Mouse (Mus musculus) heart, adult 2 months (tissue): Measurements from ENCODE around the gene Jmjd6.

Experiments used
- CTCF ChIP-seq: fragments of 200-600 bp; IDR thresholded peaks from 2 replicates; pipeline ENCODE4 v1.8.1; 2022; ENCODE audit warnings: antibody characterized with exemption, mild to moderate bottlenecking, moderate library complexity
- EP300 ChIP-seq: fragments of 200-500 bp; IDR thresholded peaks from 2 replicates; pipeline ENCODE4 v1.6.1; 2011; ENCODE audit warnings: low read depth, low read length, control low read depth; ENCODE audit not compliant: insufficient read depth
- POLR2A ChIP-seq: fragments of 200-500 bp; IDR thresholded peaks from 2 replicates; pipeline ENCODE4 v1.6.1; 2011; ENCODE audit warnings: mild to moderate bottlenecking, low read depth, low read length, control low read depth; ENCODE audit not compliant: insufficient read depth

GRCm38 (mm10) chr11:116873987-116874386 lies 30.7 kb upstream of the Jmjd6 start:
- no peak for TF ChIP-seq CTCF
- TF ChIP-seq POLR2A = no peak
- no peak for TF ChIP-seq EP300
